Mouse (Mus musculus) forebrain, embryonic 10.5 days (tissue): ENCODE measurements at regions not wholly inside any gene's neighbourhood (a gene's known extent, or its start where the extent isn't known, plus 50 kb on each side); places are given as distances from the start of the nearest gene placed in this dataset.

Experiments used
- DNase-seq: peaks from one replicate; pipeline ENCODE4 v3.0.0-alpha.2; 2017; ENCODE audit warnings: low spot score; ENCODE audit errors: extremely low spot score
- H3K27ac ChIP-seq: fragments of 300-500 bp; sonication (generic); 2 replicates; pipeline ENCODE4 v1.5.1; 2016; ENCODE audit warnings: mild to moderate bottlenecking
- H3K27me3 ChIP-seq: fragments of 300-500 bp; sonication (generic); 2 replicates; pipeline ENCODE4 v1.6.1; 2016; ENCODE audit warnings: mild to moderate bottlenecking; ENCODE audit not compliant: poor library complexity, severe bottlenecking
- H3K36me3 ChIP-seq: fragments of 300-500 bp; sonication (generic); replicated peaks from 2 replicates; pipeline ENCODE4 v1.6.1; 2016; ENCODE audit warnings: mild to moderate bottlenecking, moderate library complexity
- H3K4me1 ChIP-seq: fragments of 300-500 bp; sonication (generic); 2 replicates; pipeline ENCODE4 v1.6.1; 2016
- H3K4me3 ChIP-seq: fragments of 300-500 bp; sonication (generic); 2 replicates; pipeline ENCODE4 v1.5.1; 2016; ENCODE audit warnings: mild to moderate bottlenecking, moderate library complexity
- H3K9me3 ChIP-seq: fragments of 300-500 bp; sonication (generic); 2 replicates; pipeline ENCODE4 v1.6.1; 2016; ENCODE audit warnings: mild to moderate bottlenecking, moderate library complexity
- WGBS: fragments of 180-500 bp; shearing (Covaris S2); methylation state at CpG from one replicate; pipeline ENCODE4 v1.1.7; 2016; 5-methylcytosine and 5-hydroxymethylcytosine counted together

DNA sequence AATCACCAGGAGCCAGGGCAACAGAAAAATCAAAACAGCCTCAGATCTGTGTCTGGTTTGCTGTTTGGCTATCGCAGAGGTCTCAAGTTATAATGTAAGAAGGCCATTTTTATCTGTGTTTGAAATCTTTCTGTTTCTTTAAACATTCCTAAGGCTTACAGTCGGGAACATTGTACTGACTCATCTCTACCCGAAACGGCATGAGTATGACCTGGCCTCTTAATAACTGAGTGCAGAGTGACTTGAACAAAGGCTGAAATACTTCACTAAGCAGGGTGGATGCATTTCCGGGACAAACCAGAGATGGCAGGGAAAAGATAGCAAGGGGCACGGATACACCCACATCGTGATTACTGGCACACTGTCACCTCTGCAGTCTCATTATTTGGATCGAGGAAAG is 355.1 kb downstream of the Nedd1 start:
- peaks cover 4% of the 10 kb centered on the region for H3K4me1 ChIP-seq
- DNase-seq = no peak
- no peaks in the 10 kb centered on the region for H3K27me3 ChIP-seq
- 88% methylated on average over 8 of the region's 8 CpGs for WGBS
- H3K9me3 ChIP-seq = no peaks in the 10 kb centered on the region
- no peak overlapping the region for H3K4me3 ChIP-seq
- H3K27ac ChIP-seq = no peak overlapping the region
- H3K36me3 ChIP-seq = no peaks in the 10 kb centered on the region

DNA sequence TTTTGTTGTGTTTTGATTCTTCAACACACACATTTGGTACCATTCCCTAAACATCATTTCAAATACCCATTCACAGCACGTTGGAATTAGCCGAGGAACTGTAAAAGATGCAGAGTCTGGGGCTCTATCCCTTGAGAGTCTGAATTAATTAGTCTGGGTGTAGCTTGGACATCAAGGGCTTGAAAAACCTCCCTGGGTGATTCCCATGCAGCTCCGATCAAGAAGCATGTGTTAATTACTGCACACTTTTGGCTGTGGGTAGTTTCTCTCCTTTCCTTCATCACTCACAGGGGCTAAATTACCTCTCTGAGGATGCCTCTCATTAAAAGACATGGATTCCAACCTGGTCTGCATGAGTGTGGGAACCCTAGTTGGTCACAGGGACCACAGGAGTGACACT is 365.5 kb downstream of the Nedd1 start:
- WGBS = 57% methylated on average over 3 of the region's 3 CpGs
- Histone ChIP-seq H3K27me3 (no peaks in the 10 kb centered on the region; the same call in 1 of the 2 replicates), H3K9me3 (no peaks in the 10 kb centered on the region)

DNA sequence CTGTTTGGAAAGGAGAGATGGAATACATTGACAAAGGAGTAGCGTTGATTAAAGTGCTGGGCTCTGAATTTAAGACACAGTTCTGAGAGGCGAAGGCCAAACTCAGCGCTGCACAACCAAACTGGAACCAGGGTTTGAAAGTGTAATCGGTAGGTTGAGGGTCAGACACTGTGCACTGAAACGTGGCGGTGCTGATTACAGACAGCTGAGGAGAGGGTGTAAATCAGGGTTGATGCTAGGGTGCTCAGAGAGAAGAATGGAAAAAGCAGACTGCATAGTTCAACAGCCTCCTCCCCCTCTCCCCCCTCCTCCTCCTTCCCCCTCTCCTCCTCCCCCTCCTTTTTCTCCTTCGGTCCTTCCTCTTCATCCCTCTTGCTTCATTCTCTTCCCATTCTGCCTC is 373.2 kb downstream of the Nedd1 start:
- H3K27ac ChIP-seq = peak overlapping the region; percentile 72; the same call in 1 of the 2 replicates

More for the DNA sequence above, 365.5 kb downstream of the Nedd1 start:
- peaks cover 25% of the 10 kb centered on the region for H3K4me1 ChIP-seq
- DNase-seq = no peak
- no peaks in the 10 kb centered on the region for H3K36me3 ChIP-seq
- peak overlapping the region; percentile 44; the same call in 1 of the 2 replicates for H3K27ac ChIP-seq
- no peak overlapping the region for H3K4me3 ChIP-seq

DNA sequence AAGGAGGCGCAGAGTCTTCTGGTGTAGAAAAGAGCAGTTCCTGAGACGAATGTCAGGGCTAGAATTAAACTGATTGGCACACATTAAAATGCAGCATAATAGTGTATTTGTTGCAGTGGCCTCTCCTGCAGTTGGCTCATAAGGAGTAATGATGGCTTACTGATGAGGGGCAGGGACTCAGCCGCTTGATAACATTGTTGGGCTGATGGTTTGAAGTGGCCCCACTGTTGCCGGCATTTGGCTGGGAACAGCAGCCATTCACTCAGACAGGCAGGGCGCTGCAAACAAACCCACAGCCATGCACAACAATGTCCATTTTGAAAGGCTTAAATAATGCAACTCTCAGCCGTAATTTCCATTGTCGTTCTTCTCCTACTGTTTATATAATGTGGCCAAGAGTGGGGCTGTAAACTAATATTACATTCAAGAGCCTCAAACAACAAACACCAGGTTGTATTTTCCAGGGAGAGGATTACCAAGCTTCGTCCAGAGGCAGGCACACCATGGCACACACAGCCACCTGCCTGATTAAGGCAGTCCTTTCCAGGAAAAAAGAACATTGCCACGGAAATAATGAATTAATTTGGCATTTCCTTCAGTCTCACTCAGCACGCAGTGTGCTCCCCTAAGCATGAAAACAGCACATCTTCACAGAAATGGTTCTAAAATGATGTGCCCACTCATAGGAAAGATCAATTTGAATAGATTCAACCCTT is 374.1 kb downstream of the Nedd1 start:
- Histone ChIP-seq H3K36me3 (no peaks in the 10 kb centered on the region), H3K9me3 (no peaks in the 10 kb centered on the region), H3K27me3 (peaks cover 23% of the 10 kb centered on the region), H3K4me1 (peaks cover 22% of the 10 kb centered on the region), H3K4me3 (no peak overlapping the region), H3K27ac (0 out of 2 replicates have a peak overlapping the region, but pooled peaks have one; percentile 30)
- WGBS = 59% methylated on average over 10 of the region's 10 CpGs
- no peak for DNase-seq

More for the DNA sequence above, 373.2 kb downstream of the Nedd1 start:
- DNase-seq = no peak
- H3K27me3 ChIP-seq = peaks cover 23% of the 10 kb centered on the region
- no peak overlapping the region for H3K4me3 ChIP-seq
- no peaks in the 10 kb centered on the region for H3K9me3 ChIP-seq
- H3K4me1 ChIP-seq = peaks cover 22% of the 10 kb centered on the region
- WGBS = 78% methylated on average over 7 of the region's 7 CpGs
- no peaks in the 10 kb centered on the region for H3K36me3 ChIP-seq

DNA sequence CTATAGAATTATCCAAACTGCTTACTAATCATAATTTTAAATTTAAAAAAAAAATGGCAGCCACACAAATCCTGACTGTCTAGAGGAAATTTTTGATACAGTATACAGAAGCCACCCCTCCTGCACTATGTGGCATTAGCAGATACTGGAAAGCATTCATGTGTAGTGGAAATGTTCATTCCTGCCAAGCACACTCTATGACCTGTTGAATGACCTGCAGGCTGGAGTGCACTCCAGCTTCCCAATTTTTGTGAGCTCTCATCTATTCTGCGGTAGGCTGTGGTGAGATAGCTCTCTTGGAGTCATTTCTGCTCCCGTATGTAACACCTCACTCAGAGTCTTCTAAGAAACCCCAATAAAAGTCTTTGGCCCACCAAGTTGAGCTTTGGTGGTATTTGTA is 382.5 kb downstream of the Nedd1 start:
- H3K27me3 ChIP-seq = no peaks in the 10 kb centered on the region
- H3K27ac ChIP-seq = no peak overlapping the region
- peaks cover 35% of the 10 kb centered on the region for H3K4me1 ChIP-seq
- no peak for DNase-seq
- H3K36me3 ChIP-seq = no peaks in the 10 kb centered on the region
- 96% methylated on average over 2 of the region's 2 CpGs for WGBS
- H3K9me3 ChIP-seq = no peaks in the 10 kb centered on the region
- no peak overlapping the region for H3K4me3 ChIP-seq

DNA sequence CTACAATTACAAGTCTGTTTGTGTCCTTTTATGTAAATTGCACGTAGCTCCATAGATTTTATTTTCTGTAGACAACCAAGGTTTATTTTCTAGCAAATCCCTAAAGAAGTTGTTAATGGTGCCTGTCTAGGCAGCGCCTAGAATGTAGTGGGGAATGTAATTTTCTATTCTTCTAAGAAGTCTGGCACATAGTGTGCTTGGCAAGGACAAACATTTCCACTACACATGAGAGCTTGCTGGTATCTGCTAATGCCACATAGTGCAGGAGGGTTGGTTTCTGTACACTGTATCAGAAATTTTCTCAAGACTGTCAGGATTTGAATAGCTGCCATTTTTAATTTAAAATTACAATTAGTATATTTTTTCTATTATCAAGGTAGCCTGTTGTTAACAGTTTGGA is 385.3 kb downstream of the Nedd1 start:
- 89% methylated on average over 2 of the region's 2 CpGs for WGBS
- H3K27me3 ChIP-seq = no peaks in the 10 kb centered on the region

DNA sequence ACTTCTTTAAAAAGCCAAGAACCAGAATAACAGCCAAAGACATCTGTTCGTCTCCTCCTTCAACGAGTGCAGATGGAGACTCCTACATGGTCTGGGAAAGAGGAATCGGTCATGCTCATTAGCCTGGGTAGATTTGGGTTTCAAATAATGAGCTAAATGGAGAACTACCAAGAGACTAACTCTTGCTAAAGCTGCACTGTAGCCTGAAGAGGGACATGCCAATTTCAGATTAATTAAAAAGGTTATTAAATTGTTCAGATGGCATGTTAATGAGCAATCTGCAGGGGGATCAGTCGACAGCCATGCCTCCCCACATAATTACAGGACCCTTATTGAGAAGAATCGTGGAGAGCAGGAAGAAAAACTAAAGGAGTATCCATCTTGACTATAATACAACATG is 386.1 kb downstream of the Nedd1 start:
- Histone ChIP-seq H3K9me3 (no peaks in the 10 kb centered on the region), H3K27me3 (no peaks in the 10 kb centered on the region), H3K4me1 (peaks cover 66% of the 10 kb centered on the region), H3K4me3 (no peak overlapping the region), H3K27ac (peak overlapping the region; percentile 65; the same call in 1 of the 2 replicates), H3K36me3 (no peaks in the 10 kb centered on the region)
- WGBS = 68% methylated on average over 5 of the region's 5 CpGs
- no peak for DNase-seq

More for the DNA sequence above, 385.3 kb downstream of the Nedd1 start:
- no peak overlapping the region for H3K27ac ChIP-seq
- H3K9me3 ChIP-seq = no peaks in the 10 kb centered on the region
- H3K4me3 ChIP-seq = no peak overlapping the region
- no peak for DNase-seq
- peaks cover 58% of the 10 kb centered on the region for H3K4me1 ChIP-seq
- no peaks in the 10 kb centered on the region for H3K36me3 ChIP-seq

DNA sequence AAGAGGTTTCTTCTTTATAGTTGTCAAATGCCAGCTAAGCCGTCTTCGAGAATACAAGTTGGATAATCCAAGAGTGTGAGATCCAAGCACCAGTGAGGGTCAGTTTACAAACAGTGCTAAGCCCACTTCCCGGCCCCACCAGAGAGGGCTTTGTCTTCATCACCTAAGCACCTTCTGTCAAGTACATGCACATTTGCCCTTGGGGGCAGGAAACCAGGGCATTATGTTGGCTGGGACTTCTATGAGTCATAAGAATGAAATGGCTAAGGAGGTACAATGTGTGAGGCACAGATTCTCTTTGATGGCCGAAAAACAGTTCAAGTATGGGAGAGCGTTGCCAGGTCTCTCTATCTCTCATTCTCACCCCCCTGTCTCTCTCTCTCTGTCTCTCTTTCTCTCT is 387.1 kb downstream of the Nedd1 start:
- H3K4me3 ChIP-seq = no peak overlapping the region
- DNase-seq = no peak
- H3K4me1 ChIP-seq = peaks cover 76% of the 10 kb centered on the region
- peak overlapping the region; percentile 65 for H3K27ac ChIP-seq
- H3K27me3 ChIP-seq = no peaks in the 10 kb centered on the region
- no peaks in the 10 kb centered on the region for H3K36me3 ChIP-seq
- 80% methylated on average over 5 of the region's 5 CpGs for WGBS
- H3K9me3 ChIP-seq = no peaks in the 10 kb centered on the region

DNA sequence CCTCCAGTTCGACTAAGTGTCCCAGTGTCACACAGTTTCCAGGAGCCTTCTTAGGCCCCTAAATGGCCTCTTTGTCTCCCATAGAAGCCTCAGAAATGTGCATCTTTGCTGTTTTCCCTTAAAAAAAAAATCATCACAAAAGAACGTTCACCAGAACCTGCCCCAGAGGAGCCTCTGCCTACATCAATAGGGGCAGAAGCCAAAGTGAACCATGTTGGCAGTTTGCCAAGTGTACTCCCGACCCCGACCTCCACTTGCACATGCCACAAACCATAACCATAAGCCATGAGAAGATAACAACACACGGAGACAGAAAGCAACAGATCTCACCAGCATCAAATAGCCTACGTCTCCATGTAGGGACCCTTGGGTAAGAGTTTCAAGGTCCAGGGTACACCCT is 388.4 kb downstream of the Nedd1 start:
- 43% methylated on average over 6 of the region's 6 CpGs for WGBS
- no peak for DNase-seq
- Histone ChIP-seq H3K36me3 (no peaks in the 10 kb centered on the region), H3K4me3 (peak overlapping the region; percentile 16; the same call in 1 of the 2 replicates), H3K4me1 (peaks cover 84% of the 10 kb centered on the region), H3K27ac (peak overlapping the region; percentile 89), H3K27me3 (no peaks in the 10 kb centered on the region), H3K9me3 (no peaks in the 10 kb centered on the region)

DNA sequence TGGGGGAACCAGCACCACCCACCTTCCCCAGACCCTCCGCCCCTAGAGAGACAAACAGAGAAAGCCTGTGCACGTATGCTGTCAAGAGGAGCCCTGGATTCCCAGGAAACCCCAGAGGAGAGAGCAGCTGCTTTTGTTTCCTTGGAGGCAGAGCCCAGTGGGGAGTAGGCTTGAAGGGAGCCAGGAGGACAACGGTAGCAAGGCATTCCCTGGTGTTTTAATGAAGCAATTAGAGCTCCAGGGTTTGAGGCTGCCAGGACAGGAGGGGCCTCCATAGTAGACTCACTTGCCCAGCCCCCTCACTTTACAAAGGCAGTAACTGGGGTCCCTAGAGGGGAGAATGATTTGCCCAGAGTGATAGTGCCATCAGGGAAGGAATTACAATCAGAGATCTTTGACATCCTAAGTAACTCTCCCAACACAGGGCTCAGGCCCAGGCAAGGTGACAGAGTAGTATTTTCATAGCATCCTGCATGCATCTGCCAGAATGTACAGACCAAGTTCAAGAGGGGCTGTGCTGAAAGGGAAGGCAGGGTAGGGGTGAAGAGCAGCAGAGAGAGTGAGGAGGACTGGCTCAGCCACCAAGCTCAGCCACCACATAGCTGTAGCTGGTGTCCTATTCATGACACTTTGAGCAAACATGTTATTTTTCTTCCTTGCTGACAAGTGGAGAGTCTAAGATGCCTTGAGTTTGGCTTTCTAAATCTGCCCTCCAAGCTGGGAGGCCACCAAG is 389.0 kb downstream of the Nedd1 start:
- Histone ChIP-seq H3K9me3 (no peaks in the 10 kb centered on the region), H3K27me3 (no peaks in the 10 kb centered on the region), H3K4me3 (peak overlapping the region; percentile 16; the same call in 1 of the 2 replicates), H3K27ac (peak overlapping the region; percentile 89), H3K36me3 (no peaks in the 10 kb centered on the region), H3K4me1 (peaks cover 82% of the 10 kb centered on the region)
- WGBS = 4% methylated on average over 3 of the region's 3 CpGs
- peak; percentile 76 for DNase-seq

DNA sequence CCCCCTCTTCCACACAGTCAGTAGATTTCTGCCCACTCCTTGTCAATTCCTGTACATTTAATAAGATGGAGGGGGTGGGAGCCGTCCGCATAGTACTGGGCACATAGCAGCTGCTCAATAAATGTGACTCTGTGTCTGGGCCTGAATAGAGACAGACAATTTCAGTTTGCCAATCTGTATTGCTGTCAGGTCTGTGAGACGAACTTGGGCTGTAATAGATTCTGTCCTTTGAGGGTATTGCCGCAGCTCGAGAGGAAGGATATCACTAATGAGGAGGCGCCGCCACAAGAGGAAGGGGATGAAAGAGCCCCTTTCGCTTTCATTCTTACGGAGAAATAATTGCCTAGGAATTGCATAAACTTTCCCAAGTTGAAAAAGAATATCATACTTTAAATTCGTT is 392.1 kb downstream of the Nedd1 start:
- Histone ChIP-seq H3K36me3 (no peaks in the 10 kb centered on the region), H3K4me1 (peaks cover 54% of the 10 kb centered on the region), H3K27ac (peak overlapping the region; percentile 72), H3K9me3 (no peaks in the 10 kb centered on the region), H3K27me3 (no peaks in the 10 kb centered on the region), H3K4me3 (no peak overlapping the region)
- WGBS = 57% methylated on average over 10 of the region's 10 CpGs
- DNase-seq = no peak

DNA sequence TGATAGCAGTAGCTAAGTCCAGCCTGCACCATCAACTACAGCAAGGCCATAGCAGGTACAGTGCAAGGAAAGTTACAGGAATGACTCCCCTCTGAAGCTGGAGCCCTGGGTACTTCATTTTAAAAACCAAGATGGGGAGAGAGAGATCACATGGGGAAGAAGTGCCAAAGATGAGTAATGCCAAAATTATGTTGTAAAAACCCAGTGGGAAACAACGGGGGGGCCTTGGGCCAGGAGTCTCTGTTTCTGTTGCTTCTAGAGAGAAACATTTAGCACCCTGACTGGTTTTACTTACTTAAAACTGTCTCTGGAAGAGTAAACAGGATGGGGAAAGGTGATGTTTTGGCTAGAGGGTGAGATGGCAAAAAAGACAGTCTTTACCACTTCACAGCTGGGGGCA is 392.6 kb downstream of the Nedd1 start:
- no peak for DNase-seq
- Histone ChIP-seq H3K9me3 (no peaks in the 10 kb centered on the region), H3K36me3 (no peaks in the 10 kb centered on the region), H3K4me1 (peaks cover 50% of the 10 kb centered on the region), H3K27ac (peak overlapping the region; percentile 72), H3K27me3 (no peaks in the 10 kb centered on the region), H3K4me3 (no peak overlapping the region)
- WGBS = 90% methylated on average over 1 of the region's 1 CpGs
